Mouse (Mus musculus) liver, adult 2 months (tissue): ENCODE measurements at regions not wholly inside any gene's neighbourhood (a gene's known extent, or its start where the extent isn't known, plus 50 kb on each side); places are given as distances from the start of the nearest gene placed in this dataset.

Experiments
- DNase-seq: peaks from one replicate; pipeline ENCODE4 v3.0.0-alpha.2; 2011; ENCODE audit warnings: low read depth, low spot score; ENCODE audit errors: extremely low read depth
- H3K27ac ChIP-seq: fragments of 200-500 bp; replicated peaks from 2 replicates; pipeline ENCODE4 v1.5.1; 2012; ENCODE audit warnings: low read depth, mild to moderate bottlenecking, control low read depth, inconsistent platforms, low read length; ENCODE audit not compliant: insufficient read depth
- H3K27me3 ChIP-seq: fragments of 200-500 bp; 2 replicates; pipeline ENCODE4 v1.6.1; 2012; ENCODE audit warnings: mild to moderate bottlenecking, moderate library complexity, low read length, inconsistent platforms; ENCODE audit not compliant: control insufficient read depth, insufficient read depth
- H3K36me3 ChIP-seq: fragments of 200-500 bp; 2 replicates; pipeline ENCODE4 v1.6.1; 2012; ENCODE audit warnings: low read length, inconsistent platforms; ENCODE audit not compliant: control insufficient read depth, insufficient read depth
- H3K4me1 ChIP-seq: fragments of 200-500 bp; 2 replicates; pipeline ENCODE4 v1.6.1; 2011; ENCODE audit warnings: low read length; ENCODE audit not compliant: control insufficient read depth, insufficient read depth
- H3K4me3 ChIP-seq: fragments of 200-500 bp; 2 replicates; pipeline ENCODE4 v1.5.1; 2011; ENCODE audit warnings: low read depth, mild to moderate bottlenecking, control low read depth, low read length, moderate library complexity; ENCODE audit not compliant: insufficient read depth
- H3K79me2 ChIP-seq: fragments of 200-500 bp; 2 replicates; pipeline ENCODE4 v1.6.1; 2012; ENCODE audit warnings: inconsistent platforms, mild to moderate bottlenecking, low read length, moderate library complexity; ENCODE audit not compliant: control insufficient read depth, insufficient read depth
- H3K9ac ChIP-seq: fragments of 200-500 bp; 2 replicates; pipeline ENCODE4 v1.6.1; 2012; ENCODE audit warnings: low read depth, mild to moderate bottlenecking, control low read depth, inconsistent platforms, low read length
- CTCF ChIP-seq: fragments of 200-500 bp; IDR thresholded peaks from 2 replicates; pipeline ENCODE4 v1.5.1; 2011; ENCODE audit warnings: low read depth, low read length, control low read depth
- POLR2A ChIP-seq: fragments of 200-500 bp; IDR thresholded peaks from 2 replicates; pipeline ENCODE4 v1.6.1; 2011; ENCODE audit warnings: low read length, control low read depth; ENCODE audit not compliant: insufficient read depth; ENCODE audit errors: extremely low read depth
- whole genome bisulfite sequencing: fragments of 180-500 bp; shearing (Covaris S2); methylation state at CpG from one replicate; pipeline ENCODE4 v1.1.7; 2018; 5-methylcytosine and 5-hydroxymethylcytosine counted together

- H3K9ac ChIP-seq: no peak overlapping the region
- H3K4me1 ChIP-seq: no peaks in the 10 kb centered on the region
- H3K27me3 ChIP-seq: no peaks in the 10 kb centered on the region
- WGBS: 80% methylated on average over 7 of the region's 7 CpGs
- no peak overlapping the region for H3K27ac ChIP-seq
- TF ChIP-seq CTCF: no peak
- no peak for TF ChIP-seq POLR2A
- no peaks in the 10 kb centered on the region for H3K79me2 ChIP-seq
- no peak for DNase-seq
- H3K36me3 ChIP-seq: no peaks in the 10 kb centered on the region
- H3K4me3 ChIP-seq: no peak overlapping the region
Measured at GRCm38 (mm10) chr2:45630081-45630480, 512.9 kb upstream of the Zeb2 start.

- H3K79me2 ChIP-seq: no peaks in the 10 kb centered on the region
- WGBS: 81% methylated on average over 3 of the region's 3 CpGs
- no peak for DNase-seq
- no peak overlapping the region for H3K27ac ChIP-seq
- H3K36me3 ChIP-seq: no peaks in the 10 kb centered on the region
- no peaks in the 10 kb centered on the region for H3K4me1 ChIP-seq
- no peak overlapping the region for H3K9ac ChIP-seq
- no peak for TF ChIP-seq POLR2A
- no peak for TF ChIP-seq CTCF
- no peaks in the 10 kb centered on the region for H3K27me3 ChIP-seq
- no peak overlapping the region for H3K4me3 ChIP-seq
Measured at GRCm38 (mm10) chr2:45629616-45630015, 512.4 kb upstream of the Zeb2 start.

- no peaks in the 10 kb centered on the region for H3K79me2 ChIP-seq
- 67% methylated on average over 3 of the region's 3 CpGs for WGBS
- no peaks in the 10 kb centered on the region for H3K4me1 ChIP-seq
- TF ChIP-seq POLR2A: no peak
- no peak for TF ChIP-seq CTCF
- H3K4me3 ChIP-seq: no peak overlapping the region
- DNase-seq: no peak
- H3K27ac ChIP-seq: no peak overlapping the region
- H3K36me3 ChIP-seq: no peaks in the 10 kb centered on the region
- H3K27me3 ChIP-seq: no peaks in the 10 kb centered on the region
- H3K9ac ChIP-seq: no peak overlapping the region
Measured at GRCm38 (mm10) chr2:45623056-45623455, 505.9 kb upstream of the Zeb2 start.

GRCm38 (mm10) chr2:45608926-45609325 is 491.7 kb upstream of the Zeb2 start:
- WGBS: 91% methylated on average over 1 of the region's 1 CpGs
- H3K9ac ChIP-seq: no peak overlapping the region
- DNase-seq: no peak
- H3K27ac ChIP-seq: no peak overlapping the region
- H3K27me3 ChIP-seq: no peaks in the 10 kb centered on the region
- no peaks in the 10 kb centered on the region for H3K36me3 ChIP-seq
- no peak overlapping the region for H3K4me3 ChIP-seq
- no peak for TF ChIP-seq POLR2A
- TF ChIP-seq CTCF: no peak
- H3K79me2 ChIP-seq: no peaks in the 10 kb centered on the region
- no peaks in the 10 kb centered on the region for H3K4me1 ChIP-seq

- no peak overlapping the region for H3K9ac ChIP-seq
- H3K27me3 ChIP-seq: no peaks in the 10 kb centered on the region
- H3K27ac ChIP-seq: no peak overlapping the region
Measured at GRCm38 (mm10) chr2:45607393-45607792, 490.2 kb upstream of the Zeb2 start.

GRCm38 (mm10) chr2:45601332-45601900 is 484.2 kb upstream of the Zeb2 start:
- Histone ChIP-seq H3K36me3 (no peaks in the 10 kb centered on the region), H3K27ac (no peak overlapping the region), H3K4me1 (no peaks in the 10 kb centered on the region), H3K27me3 (no peaks in the 10 kb centered on the region), H3K79me2 (no peaks in the 10 kb centered on the region), H3K9ac (no peak overlapping the region), H3K4me3 (no peak overlapping the region)
- no peak for DNase-seq
- WGBS: 76% methylated on average over 6 of the region's 6 CpGs
- no peak for TF ChIP-seq CTCF
- no peak for TF ChIP-seq POLR2A

More at GRCm38 (mm10) chr2:45607393-45607792, 490.2 kb upstream of the Zeb2 start:
- H3K4me3 ChIP-seq: no peak overlapping the region
- H3K4me1 ChIP-seq: no peaks in the 10 kb centered on the region
- TF ChIP-seq POLR2A (no peak), CTCF (no peak)
- DNase-seq: no peak
- H3K79me2 ChIP-seq: no peaks in the 10 kb centered on the region
- no peaks in the 10 kb centered on the region for H3K36me3 ChIP-seq
